Mouse (Mus musculus) ES-Bruce4 (cell line): ENCODE results near the gene Tmem200c. TPM values are rescaled to one million over a fixed set of nuclear protein-coding genes. Genes with fewer than 3 reads are reported as not detected.

ENCODE experiments used
- H3K27ac ChIP-seq: 2 replicates; pipeline ENCODE4 v1.5.1; 2012; ENCODE audit warnings: low read length, inconsistent platforms; ENCODE audit not compliant: insufficient read depth
- H3K27me3 ChIP-seq: 2 replicates; pipeline ENCODE4 v1.6.1; 2012; ENCODE audit warnings: mild to moderate bottlenecking, low read length, inconsistent platforms; ENCODE audit not compliant: control insufficient read depth, poor library complexity, insufficient read depth, severe bottlenecking
- H3K36me3 ChIP-seq: 2 replicates; pipeline ENCODE4 v1.6.1; 2012; ENCODE audit warnings: inconsistent platforms, mild to moderate bottlenecking, low read length, moderate library complexity; ENCODE audit not compliant: control insufficient read depth, poor library complexity, insufficient read depth, severe bottlenecking
- H3K4me1 ChIP-seq: one replicate; pipeline ENCODE4 v1.8.1; 2011; ENCODE audit warnings: low read length; ENCODE audit not compliant: control insufficient read depth, insufficient read depth
- H3K4me3 ChIP-seq: 2 replicates; pipeline ENCODE4 v1.5.1; 2011; ENCODE audit warnings: low read depth, mild to moderate bottlenecking, low read length
- H3K9ac ChIP-seq: 2 replicates; pipeline ENCODE4 v1.6.1; 2012; ENCODE audit warnings: low read depth, mild to moderate bottlenecking, inconsistent platforms; ENCODE audit not compliant: poor library complexity, severe bottlenecking
- H3K9me3 ChIP-seq: replicated peaks from 2 replicates; pipeline ENCODE4 v1.6.1; 2012; ENCODE audit warnings: mild to moderate bottlenecking, low read length, inconsistent platforms; ENCODE audit not compliant: control insufficient read depth, poor library complexity, insufficient read depth, severe bottlenecking
- CTCF ChIP-seq: IDR thresholded peaks from one replicate; pipeline ENCODE4 v1.8.1; 2011; ENCODE audit warnings: low read depth, low read length
- EP300 ChIP-seq: IDR thresholded peaks from 2 replicates; pipeline ENCODE4 v1.6.1; 2011; ENCODE audit warnings: low read depth, low read length; ENCODE audit not compliant: insufficient read depth
- POLR2A ChIP-seq: IDR thresholded peaks from one replicate; pipeline ENCODE4 v1.8.1; 2011; ENCODE audit warnings: low read length; ENCODE audit not compliant: insufficient read depth
- polyA plus RNA-seq: library from polyadenylated mRNA; stranded (reverse); fragments of >200 nt; gene quantifications from 2 replicates; pipeline ENCODE4 v1.2.4, GENCODE M21; 2011; ENCODE audit warnings: low read depth; ENCODE audit not compliant: missing spikeins, insufficient read depth, insufficient read length

The Tmem200c gene
- polyA plus RNA-seq, 1 experiment = not detected

DNA sequence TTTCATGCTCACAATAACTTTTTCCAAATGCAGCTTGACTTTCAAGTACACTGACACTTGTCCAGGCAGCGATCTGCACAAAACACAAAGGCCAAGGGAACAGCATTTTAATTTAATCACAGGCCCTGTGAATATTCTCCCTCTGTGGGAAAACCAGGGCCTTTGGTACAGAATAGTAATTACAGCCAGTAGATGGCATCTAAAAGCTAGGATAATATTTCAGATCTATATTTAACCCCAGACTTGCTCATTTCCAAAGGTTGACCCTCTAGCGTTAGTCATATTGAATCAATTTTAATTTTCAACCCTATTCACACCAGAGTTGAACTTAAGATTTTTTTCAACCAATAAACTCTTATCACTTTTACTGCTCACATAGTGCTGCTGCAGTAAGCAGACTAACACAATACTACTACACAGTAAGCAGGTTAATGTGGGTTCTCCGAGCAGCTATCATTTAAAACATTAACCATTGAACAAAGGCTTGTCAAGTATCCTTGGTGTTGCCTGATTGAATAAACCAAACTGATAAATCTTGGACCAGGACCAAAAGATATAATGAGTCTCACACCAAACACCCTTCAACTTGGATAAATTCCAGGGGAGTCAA lies 57.2 kb downstream of the Tmem200c start:
- Histone ChIP-seq H3K9me3 (no peaks in the 10 kb centered on the region), H3K27ac (no peak overlapping the region), H3K27me3 (no peaks in the 10 kb centered on the region), H3K4me3 (no peak overlapping the region), H3K4me1 (no peaks in the 10 kb centered on the region), H3K36me3 (no peaks in the 10 kb centered on the region), H3K9ac (no peak overlapping the region)
- TF ChIP-seq POLR2A (no peak), CTCF (no peak), EP300 (no peak)

DNA sequence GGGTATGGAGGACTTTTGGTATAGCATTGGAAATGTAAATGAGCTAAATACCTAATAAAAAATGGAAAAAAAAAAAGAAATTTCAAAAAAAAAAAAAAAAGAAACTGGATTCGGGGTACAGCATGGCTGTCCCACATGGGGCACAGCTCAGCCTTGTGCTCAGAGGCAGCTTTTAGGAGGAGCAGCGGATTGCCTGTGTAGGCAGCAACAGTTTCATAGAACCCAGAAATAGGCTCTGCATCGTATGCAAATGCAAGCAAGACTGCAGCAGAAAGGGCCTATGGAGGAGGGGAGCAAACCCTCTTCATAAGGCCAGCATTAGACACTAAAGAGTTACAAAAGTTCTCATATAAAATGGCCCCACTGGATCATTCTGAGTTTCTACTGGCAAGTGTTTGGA lies 64.2 kb downstream of the Tmem200c start:
- H3K36me3 ChIP-seq = no peaks in the 10 kb centered on the region
- H3K4me3 ChIP-seq = no peak overlapping the region
- TF ChIP-seq EP300 = no peak
- TF ChIP-seq POLR2A = no peak
- TF ChIP-seq CTCF = no peak
- no peaks in the 10 kb centered on the region for H3K9me3 ChIP-seq
- H3K4me1 ChIP-seq = no peaks in the 10 kb centered on the region
- no peak overlapping the region for H3K9ac ChIP-seq
- peaks cover 1% of the 10 kb centered on the region; the same call in 1 of the 2 replicates for H3K27me3 ChIP-seq
- no peak overlapping the region for H3K27ac ChIP-seq

Other genes with a start within 250 kb of the Tmem200c start
- gene Epb41l3, start 249.1 kb downstream of the Tmem200c start, polyA plus RNA-seq = 27.1 and 33.9 TPM in 2 replicates